Mouse (Mus musculus) hindlimb bud, embryonic 11.5 days (tissue): ENCODE measurements around the gene Pms2.

ENCODE experiments used
- DNase-seq: peaks from one replicate; pipeline ENCODE4 v3.0.0-alpha.2; 2012; ENCODE audit warnings: low read depth, low spot score; ENCODE audit errors: extremely low spot score

The Pms2 gene

DNA sequence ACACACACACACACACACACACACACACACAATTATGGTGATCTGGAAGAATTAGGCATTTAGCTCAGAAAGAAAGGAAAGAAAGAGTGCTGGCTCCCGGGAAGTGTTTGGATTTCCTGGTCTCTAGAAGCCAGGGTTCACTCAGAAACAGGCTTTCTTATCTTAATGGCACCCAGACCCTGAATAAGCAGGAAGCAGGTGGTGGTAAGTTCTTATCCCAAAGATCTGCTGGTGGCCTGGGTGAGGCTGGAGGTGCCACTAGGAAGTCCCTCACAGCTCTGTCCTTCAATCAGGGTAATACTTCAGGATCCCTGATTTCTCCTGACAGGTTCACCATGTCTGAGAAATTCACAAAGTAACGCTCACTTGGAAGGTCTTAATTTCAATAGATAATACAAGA, 72.6 kb downstream of the Pms2 start:
- DNase-seq = no peak
